Mouse (Mus musculus) megakaryocyte, embryonic 14.5 days (primary cell): ENCODE results near the gene Il10.

Experiments used
- FLI1 ChIP-seq: IDR thresholded peaks from 2 replicates; pipeline ENCODE4 v1.6.1; 2012; ENCODE audit warnings: low read length, inconsistent platforms, mixed read lengths
- GATA1 ChIP-seq: IDR thresholded peaks from 3 replicates; pipeline ENCODE4 v1.6.1; 2012; ENCODE audit warnings: mixed read lengths, low read length, inconsistent platforms, borderline replicate concordance

DNA sequence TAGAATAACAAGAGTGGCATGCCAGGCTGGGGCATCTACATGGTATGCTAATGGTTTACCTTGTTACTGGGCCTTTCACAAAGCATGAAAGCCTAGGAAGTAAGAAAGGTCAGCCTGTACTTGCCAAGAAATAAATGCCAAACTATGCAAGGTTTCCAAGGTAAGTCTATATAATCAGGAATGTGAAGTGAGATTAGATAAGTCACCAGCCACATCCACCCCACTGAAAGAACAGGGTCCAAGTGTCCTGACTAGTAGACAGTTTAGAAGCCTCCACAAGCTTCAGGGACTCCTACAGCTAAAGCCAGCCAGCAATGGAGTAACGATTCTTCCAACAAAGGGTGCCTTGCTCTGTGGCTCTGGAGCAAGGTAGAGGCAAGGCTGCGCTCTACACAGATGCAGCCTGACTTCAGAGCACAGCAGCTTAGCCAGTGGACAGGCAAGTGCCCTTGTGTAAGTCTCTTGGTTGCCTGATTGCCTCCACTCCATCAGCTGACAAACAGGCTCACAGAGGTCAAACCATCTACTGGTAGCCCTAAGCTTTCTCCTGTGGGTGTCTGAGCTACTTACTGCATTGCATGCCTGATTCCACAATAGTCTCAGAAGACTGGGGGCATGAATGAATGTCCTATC lies 26.2 kb downstream of the Il10 start:
- TF ChIP-seq GATA1 = no peak
- TF ChIP-seq FLI1 = no peak
